ENCODE assay signal across 19 mouse cellular contexts in the genomic region with DNA sequence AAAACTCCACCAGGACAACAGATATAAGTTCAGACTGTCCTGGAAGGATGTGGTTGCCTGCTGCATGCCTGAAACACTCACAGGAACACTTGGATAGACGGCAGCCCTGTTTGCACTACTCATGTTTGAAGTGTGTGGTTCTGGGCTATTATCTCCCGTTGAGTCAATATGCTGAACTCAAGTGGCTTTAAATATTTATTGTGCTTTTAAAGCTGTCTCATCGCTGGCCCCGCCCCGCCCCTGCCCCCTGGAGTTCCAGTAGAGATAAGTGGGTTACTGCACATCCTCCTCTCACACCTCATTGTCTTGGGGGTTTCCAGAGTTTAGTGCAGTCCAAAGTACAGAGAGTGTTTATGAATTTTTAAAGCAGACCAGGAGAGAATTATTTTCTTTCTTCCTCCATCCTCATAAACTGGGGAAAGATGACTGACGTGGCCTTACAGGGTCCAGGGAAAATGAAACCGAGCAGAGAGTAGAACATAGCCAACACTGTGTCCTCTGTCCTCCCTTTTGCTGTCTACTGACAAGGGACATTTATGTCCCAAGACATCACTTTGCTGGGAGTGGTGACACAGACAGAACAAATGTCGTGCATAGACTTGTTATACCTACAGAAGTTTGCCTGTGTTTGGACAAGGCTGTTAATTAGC.
DNase-seq lines count a peak whose midpoint lies in the region; ATAC-seq and TF ChIP-seq lines count a peak whose summit lies in the region.
"Had no signal": no experiment of that assay in that cellular context is flagged by ENCODE, and none has a peak within 500 bp of the region (broad histone marks: within the 10 kb centered on the region; RNA-seq: fewer than 3 reads in every experiment).

No protein-coding gene starts in this region.

- no peaks in the 10 kb centered on the region for H3K4me1 ChIP-seq in lung, adult 2 months (ENCODE audit: control insufficient read depth, insufficient read depth, low read length)
- no peaks in the 10 kb centered on the region; the same call in 1 of the 2 replicates for H3K4me1 ChIP-seq in intestine, embryonic 16.5 days (ENCODE audit: control insufficient read depth, insufficient read depth, low read length)
- H3K4me1 ChIP-seq in stomach, postnatal 0 days (replicated peaks; ENCODE audit: control insufficient read depth, insufficient read depth), result no peaks in the 10 kb centered on the region
- no peaks in the 10 kb centered on the region for H3K4me1 ChIP-seq in kidney, embryonic 16.5 days (ENCODE audit: insufficient read depth, low read length)
- H3K4me1 ChIP-seq: forebrain, embryonic 15.5 days; hindbrain, embryonic 15.5 days; kidney, embryonic 15.5 days had no signal

- peak; percentile 52 for DNase-seq in heart, adult 11 months
- DNase-seq in heart, postnatal 10 days, result no peak
- peak; percentile 8 for DNase-seq in lung, postnatal 36 days
- DNase-seq in lung, adult 2 months, result no peak
- DNase-seq in stomach, postnatal 0 days (ENCODE audit: low spot score), result peak; percentile 22
- no peak for DNase-seq in thymus, postnatal 25 days
- DNase-seq: adrenal gland, adult 8-10 months; cerebellum, adult 18-20 months; kidney, adult 11 months; layer of hippocampus, adult 9-11 months; midbrain, embryonic 14.5 days had no signal

- H3K4me3 ChIP-seq in lung, adult 2 months (replicated peaks; ENCODE audit: extremely low read depth, low read depth, low read length), result no peak overlapping the region
- no peak overlapping the region for H3K4me3 ChIP-seq in intestine, embryonic 16.5 days (ENCODE audit: low read length)
- no peak overlapping the region for H3K4me3 ChIP-seq in stomach, postnatal 0 days (ENCODE audit: low read depth, low read length)
- no peak overlapping the region for H3K4me3 ChIP-seq in kidney, embryonic 16.5 days (ENCODE audit: low read length)
- H3K4me3 ChIP-seq: embryonic facial prominence, embryonic 10.5 days; forebrain, embryonic 15.5 days; heart, embryonic 10.5 days; hindbrain, embryonic 15.5 days; kidney, embryonic 15.5 days had no signal

- peak; percentile 87 for ATAC-seq in intestine, embryonic 16.5 days
- ATAC-seq in stomach, postnatal 0 days (ENCODE audit: low FRiP score, low TSS enrichment), result no peak
- no peak for ATAC-seq in kidney, embryonic 16.5 days (ENCODE audit: low FRiP score, low TSS enrichment)
- ATAC-seq: forebrain, embryonic 15.5 days had no signal

- intact Hi-C loops in heart, postnatal 10 days (cut with DNase I), result loop anchor here (10.0 kb wide), 1 partner anchor 297 kb away; no protein-coding TSS in a partner anchor

- no peak overlapping the region for H3K9ac ChIP-seq in intestine, embryonic 16.5 days (ENCODE audit: low read depth, low read length)
- no peak overlapping the region for H3K9ac ChIP-seq in stomach, postnatal 0 days (ENCODE audit: low read length)
- H3K9ac ChIP-seq in kidney, embryonic 16.5 days (replicated peaks; ENCODE audit: low read length), result no peak overlapping the region
- H3K9ac ChIP-seq: forebrain, embryonic 15.5 days; hindbrain, embryonic 15.5 days; kidney, embryonic 15.5 days; liver, embryonic 14.5 days had no signal

- TF ChIP-seq CTCF in lung, adult 2 months (IDR thresholded peaks at IDR 0.05; ENCODE audit: insufficient read depth, low read length), result no peak
- TF ChIP-seq CTCF in stomach, postnatal 0 days (IDR thresholded peaks at IDR 0.05; ENCODE audit: low read depth), result no peak

- WGBS in lung, adult 2 months, result 34% methylated on average over 8 of the region's 8 CpGs
- 40% methylated on average over 8 of the region's 8 CpGs for WGBS in intestine, embryonic 16.5 days
- 50% methylated on average over 8 of the region's 8 CpGs for whole genome bisulfite sequencing in stomach, postnatal 0 days
- 57% methylated on average over 8 of the region's 8 CpGs for WGBS in kidney, embryonic 16.5 days

- TF ChIP-seq EP300 in stomach, postnatal 0 days (optimal IDR thresholded peaks at IDR 0.05), result no peak

- TF ChIP-seq POLR2A in lung, adult 2 months (IDR thresholded peaks at IDR 0.05; ENCODE audit: borderline replicate concordance, extremely low read depth, low read depth, low read length), result no peak

- H3K36me3 ChIP-seq in intestine, embryonic 16.5 days (ENCODE audit: control insufficient read depth, insufficient read depth, low read length), result no peaks in the 10 kb centered on the region
- no peaks in the 10 kb centered on the region for H3K36me3 ChIP-seq in stomach, postnatal 0 days (ENCODE audit: control insufficient read depth, insufficient read depth, low read length)
- H3K36me3 ChIP-seq in kidney, embryonic 16.5 days (ENCODE audit: insufficient read depth, low read length), result no peaks in the 10 kb centered on the region
- H3K36me3 ChIP-seq: embryonic facial prominence, embryonic 10.5 days; forebrain, embryonic 15.5 days; heart, embryonic 10.5 days; hindbrain, embryonic 15.5 days; kidney, embryonic 15.5 days had no signal

- no peaks in the 10 kb centered on the region for H3K27me3 ChIP-seq in intestine, embryonic 16.5 days (replicated peaks; ENCODE audit: control insufficient read depth, insufficient read depth, low read length)
- no peaks in the 10 kb centered on the region for H3K27me3 ChIP-seq in stomach, postnatal 0 days (ENCODE audit: control insufficient read depth, insufficient read depth, low read length)
- H3K27me3 ChIP-seq in kidney, embryonic 16.5 days (ENCODE audit: insufficient read depth, low read length), result no peaks in the 10 kb centered on the region
- H3K27me3 ChIP-seq: forebrain, embryonic 15.5 days; hindbrain, embryonic 15.5 days; kidney, embryonic 15.5 days had no signal

- no peak overlapping the region for H3K4me2 ChIP-seq in intestine, embryonic 16.5 days (ENCODE audit: low read depth, low read length)
- no peak overlapping the region for H3K4me2 ChIP-seq in stomach, postnatal 0 days (replicated peaks; ENCODE audit: low read depth)
- H3K4me2 ChIP-seq in kidney, embryonic 16.5 days (replicated peaks; ENCODE audit: low read depth, low read length), result no peak overlapping the region
- H3K4me2 ChIP-seq: forebrain, embryonic 15.5 days; hindbrain, embryonic 15.5 days; kidney, embryonic 15.5 days had no signal

- no peaks in the 10 kb centered on the region for H3K9me3 ChIP-seq in intestine, embryonic 16.5 days (ENCODE audit: control insufficient read depth, low read length)
- H3K9me3 ChIP-seq in stomach, postnatal 0 days (ENCODE audit: control insufficient read depth, low read length), result no peaks in the 10 kb centered on the region
- H3K9me3 ChIP-seq in kidney, embryonic 16.5 days (ENCODE audit: low read length), result no peaks in the 10 kb centered on the region
- H3K9me3 ChIP-seq: embryonic facial prominence, embryonic 10.5 days; forebrain, embryonic 15.5 days; heart, embryonic 10.5 days; hindbrain, embryonic 15.5 days; kidney, embryonic 15.5 days had no signal

- H3K27ac ChIP-seq in intestine, embryonic 16.5 days (ENCODE audit: low read length), result no peak overlapping the region
- H3K27ac ChIP-seq in stomach, postnatal 0 days (replicated peaks), result no peak overlapping the region
- no peak overlapping the region for H3K27ac ChIP-seq in kidney, embryonic 16.5 days (ENCODE audit: low read length)
- H3K27ac ChIP-seq: embryonic facial prominence, embryonic 10.5 days; forebrain, embryonic 15.5 days; heart, embryonic 10.5 days; hindbrain, embryonic 15.5 days; kidney, embryonic 15.5 days; liver, embryonic 14.5 days had no signal

Comparison
In these comparisons a context has a peak if more than half of its experiments do, and no peak if none do; other contexts are left out.
1. DNase-seq: peak in heart, adult 11 months (single experiment), lung, postnatal 36 days (single experiment) and stomach, postnatal 0 days (single experiment); none in heart, postnatal 10 days (0 of 2), lung, adult 2 months (single experiment) and thymus, postnatal 25 days (single experiment).